Mouse (Mus musculus) liver, embryonic 14.5 days (tissue): ENCODE data around the gene Nlrc3.

Experiments
- CTCF ChIP-seq: IDR thresholded peaks from 2 replicates; pipeline ENCODE4 v1.5.1; 2016; ENCODE audit warnings: antibody characterized with exemption, low read depth, control low read depth
- EP300 ChIP-seq: IDR thresholded peaks from 2 replicates; pipeline ENCODE4 v1.6.1; 2016; ENCODE audit warnings: antibody characterized with exemption, low read depth

DNA sequence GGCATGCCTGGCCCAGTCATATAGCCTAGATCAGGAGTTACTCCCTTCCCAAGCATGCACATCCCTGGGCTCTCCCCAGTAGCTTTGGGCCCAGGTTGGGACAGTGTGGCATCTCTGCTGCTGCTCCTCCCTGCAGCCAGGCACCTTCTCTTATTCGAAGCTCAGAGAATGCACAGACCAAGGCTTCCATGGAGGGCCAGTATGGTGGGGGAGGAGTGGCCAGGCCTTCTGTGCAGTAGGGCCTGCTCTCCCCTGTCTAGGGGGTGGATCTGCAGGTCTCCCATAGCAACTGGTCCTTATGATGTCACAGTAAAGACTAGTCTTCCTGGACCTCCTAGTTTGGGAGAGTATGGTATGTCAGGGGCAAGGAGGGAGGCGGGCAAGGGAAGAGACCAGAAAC is 69.0 kb downstream of the Nlrc3 start:
- TF ChIP-seq CTCF (no peak), EP300 (no peak)
